10 mouse cellular contexts compared by ENCODE assay signal in the genomic region with DNA sequence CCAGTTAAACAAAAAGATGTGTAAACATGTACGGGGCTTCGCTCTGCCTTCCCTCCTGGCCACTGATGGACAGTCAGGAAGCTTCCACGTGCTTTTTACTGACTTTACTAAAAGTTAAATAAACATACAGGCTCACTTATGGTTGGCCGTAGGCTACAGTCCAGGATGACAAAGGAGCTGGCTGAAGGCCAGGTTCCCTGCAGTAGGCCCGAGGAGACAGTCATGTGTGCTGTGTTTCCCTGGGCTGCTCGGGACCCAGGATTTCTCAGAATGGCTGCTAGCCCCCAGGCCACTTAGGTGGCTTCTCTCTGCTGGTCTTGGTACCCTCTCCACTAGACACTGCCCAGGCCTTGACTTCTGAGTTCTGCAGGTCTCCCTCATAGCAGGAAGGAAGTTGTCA. TPM values are rescaled to one million over a fixed set of nuclear protein-coding genes. Genes with fewer than 3 reads are reported as not detected.
DNase-seq lines count a peak whose midpoint lies in the region; ATAC-seq and TF ChIP-seq lines count a peak whose summit lies in the region.
"Had no signal": no experiment of that assay in that cellular context is flagged by ENCODE, and none has a peak within 500 bp of the region (broad histone marks: within the 10 kb centered on the region; RNA-seq: fewer than 3 reads in every experiment).

No protein-coding gene starts in this region.

- no peaks in the 10 kb centered on the region for H3K27me3 ChIP-seq in liver, embryonic 14.5 days (ENCODE audit: control insufficient read depth, insufficient read depth, low read length)

- no peaks in the 10 kb centered on the region for H3K4me1 ChIP-seq in liver, embryonic 14.5 days (replicated peaks; ENCODE audit: control insufficient read depth in 2 of 2, insufficient read depth in 2 of 2, low read length in 1 of 2)

- no peak for TF ChIP-seq CTCF in liver, embryonic 14.5 days (IDR thresholded peaks at IDR 0.05; ENCODE audit: low read depth)

- intact Hi-C loops in heart, postnatal 25 days (cut with DNase I) = no loop called here
- intact Hi-C loops in left cerebral cortex, postnatal 14 days (cut with DNase I) = no loop called here

- peak; percentile 49 to 61 for DNase-seq in heart, adult 18-20 months
- DNase-seq in heart, postnatal 25 days (ENCODE audit: low spot score) = no peak
- DNase-seq in adipocyte (ENCODE audit: low spot score) = peak; percentile 90
- peak; percentile 36 for DNase-seq in heart, adult 8-10 months (ENCODE audit: low spot score)
- DNase-seq in liver, embryonic 14.5 days (ENCODE audit: low read depth in 3 of 3, low spot score in 3 of 3) = no peak
- no peak for DNase-seq in thymus, postnatal 14 days
- no peak for DNase-seq in left cerebral cortex, postnatal 14 days (ENCODE audit: low spot score in 2 of 2)
- no peak for DNase-seq in thymus, postnatal 10 days (ENCODE audit: low spot score in 2 of 2)

- no peak overlapping the region for H3K27ac ChIP-seq in liver, embryonic 14.5 days

- H3K9ac ChIP-seq in liver, embryonic 14.5 days (replicated peaks) = no peak overlapping the region

- TF ChIP-seq EP300 in liver, embryonic 14.5 days (IDR thresholded peaks at IDR 0.05; ENCODE audit: low read depth) = no peak

- WGBS in liver, embryonic 14.5 days (ENCODE audit: insufficient replicate concordance) = 59% methylated on average over 6 of the region's 6 CpGs

- ATAC-seq in liver, embryonic 14.5 days (ENCODE audit: insufficient read depth) = 0 out of 2 replicates have a peak, but pooled peaks have one; percentile 21

- no peak overlapping the region for H3K4me3 ChIP-seq in liver, embryonic 14.5 days (ENCODE audit: insufficient read depth in 1 of 2, low read depth in 2 of 2, low read length in 2 of 2)

- no peak overlapping the region for H3K4me2 ChIP-seq in liver, embryonic 14.5 days (ENCODE audit: low read depth)

- H3K36me3 ChIP-seq in liver, embryonic 14.5 days (replicated peaks; ENCODE audit: control insufficient read depth, insufficient read depth, low read depth) = peaks cover 12% of the 10 kb centered on the region

- no peaks in the 10 kb centered on the region for H3K9me3 ChIP-seq in liver, embryonic 14.5 days (ENCODE audit: control insufficient read depth, low read length)

RNA-seq across cellular contexts. Expression of gene 2210016L21Rik, which starts 6.9 kb away (rescaled TPM):
- total RNA-seq in heart, adult 18-20 months (2021) = 10 to 100 TPM; 25.3 to 28.0 TPM
- total RNA-seq in heart, postnatal 25 days (2021) = 10 to 100 TPM; 25.1 to 29.4 TPM
- total RNA-seq in heart, adult 8-10 months (2022) = 10 to 100 TPM; 20.5 to 31.0 (median 28.6) TPM
- 5.6 and 8.1 TPM in 2 replicates for polyA plus RNA-seq in liver, embryonic 14.5 days (2012; rRNA removed)
- polyA plus RNA-seq in liver, embryonic 14.5 days (2014; fragmentation: Nextera tagmentation; extraction: Ambion mirVana) = 11.3 and 12.3 TPM in 2 replicates
- total RNA-seq in left cerebral cortex, postnatal 14 days (2021) = 100 to 1,000 TPM; 210 to 248 TPM

RNA-seq across cellular contexts. Expression of gene Hnf1a, which starts 22.0 kb away (rescaled TPM):
- total RNA-seq in heart, adult 18-20 months (2021) = not detected
- not detected for total RNA-seq in heart, postnatal 25 days (2021)
- not detected for total RNA-seq in heart, adult 8-10 months (2022)
- 1.2 and 1.6 TPM in 2 replicates for polyA plus RNA-seq in liver, embryonic 14.5 days (2012; rRNA removed)
- 0.86 and 1.5 TPM in 2 replicates for polyA plus RNA-seq in liver, embryonic 14.5 days (2014; fragmentation: Nextera tagmentation; extraction: Ambion mirVana)
- not detected for total RNA-seq in left cerebral cortex, postnatal 14 days (2021)
- total RNA-seq: left cerebral cortex, postnatal 10 days had no signal
- polyA plus RNA-seq: cortical plate, adult 2 months had no signal

RNA-seq across cellular contexts. Expression of gene Oasl1, which starts 25.9 kb away (rescaled TPM):
- under 1 TPM; 0.39 to 0.82 TPM for total RNA-seq in heart, adult 18-20 months (2021)
- under 1 TPM; 0.78 TPM for total RNA-seq in heart, postnatal 25 days (2021)
- total RNA-seq in heart, adult 8-10 months (2022) = under 1 TPM; 0.44 to 0.72 (median 0.59) TPM
- 0.44 and 0.50 TPM in 2 replicates for polyA plus RNA-seq in liver, embryonic 14.5 days (2012; rRNA removed)
- polyA plus RNA-seq in liver, embryonic 14.5 days (2014; fragmentation: Nextera tagmentation; extraction: Ambion mirVana) = 0.23 and 0.32 TPM in 2 replicates
- not detected for total RNA-seq in left cerebral cortex, postnatal 14 days (2021)
- total RNA-seq: left cerebral cortex, postnatal 10 days had no signal

RNA-seq across cellular contexts. Expression of gene Oasl2, which starts 52.2 kb away (rescaled TPM):
- 1 to 10 TPM; 5.0 TPM for total RNA-seq in heart, adult 18-20 months (2021)
- total RNA-seq in heart, postnatal 25 days (2021) = 1 to 10 TPM; 4.0 to 8.1 TPM
- total RNA-seq in heart, adult 8-10 months (2022) = 1 to 10 TPM; 3.5 to 4.6 (median 4.3) TPM
- 1.3 TPM in 2 replicates for polyA plus RNA-seq in liver, embryonic 14.5 days (2012; rRNA removed)
- polyA plus RNA-seq in liver, embryonic 14.5 days (2014; fragmentation: Nextera tagmentation; extraction: Ambion mirVana) = 2.0 and 2.1 TPM in 2 replicates
- total RNA-seq in left cerebral cortex, postnatal 14 days (2021) = 1 to 10 TPM in 1 of 2 experiments, under 1 TPM in 1; 0.57 to 1.8 TPM

Comparison
In these comparisons a context has a peak if more than half of its experiments do, and no peak if none do; other contexts are left out.
1. DNase-seq: peak in heart, adult 18-20 months (2 of 2), adipocyte (single experiment) and heart, adult 8-10 months (single experiment); none in heart, postnatal 25 days (single experiment), liver, embryonic 14.5 days (0 of 3), thymus, postnatal 14 days (single experiment), left cerebral cortex, postnatal 14 days (0 of 2) and thymus, postnatal 10 days (0 of 2).
2. RNA of gene 2210016L21Rik, which starts 6.9 kb away (total RNA-seq): 210 to 248 TPM in left cerebral cortex, postnatal 14 days; 25.1 to 29.4 TPM in heart, postnatal 25 days, 20.5 to 31.0 TPM in heart, adult 8-10 months and 25.3 to 28.0 TPM in heart, adult 18-20 months; every median in the first group is over 4 times any median in the second.